Mouse (Mus musculus) urinary bladder, postnatal 4 days (tissue): Measurements from ENCODE around the gene Rasa4.
"Not testable (repeated sequence)": the region's sequence is repeated elsewhere in the genome, so short reads cannot be mapped to it uniquely, and the experiment has no call there.

ENCODE experiments used
- DNase-seq, 2 experiments: peaks; one replicate each; pipeline ENCODE4 v3.0.0; 2021 to 2022; ENCODE audit warnings: low spot score in 2 of 2

The Rasa4 gene

GRCm38 (mm10) chr5:136083669-136084107 is at the start of gene Rasa4:
TSS of gene Rasa4 (plus strand) at chr5:136083916.
- peak; percentile 90 to 93 for DNase-seq

DNA sequence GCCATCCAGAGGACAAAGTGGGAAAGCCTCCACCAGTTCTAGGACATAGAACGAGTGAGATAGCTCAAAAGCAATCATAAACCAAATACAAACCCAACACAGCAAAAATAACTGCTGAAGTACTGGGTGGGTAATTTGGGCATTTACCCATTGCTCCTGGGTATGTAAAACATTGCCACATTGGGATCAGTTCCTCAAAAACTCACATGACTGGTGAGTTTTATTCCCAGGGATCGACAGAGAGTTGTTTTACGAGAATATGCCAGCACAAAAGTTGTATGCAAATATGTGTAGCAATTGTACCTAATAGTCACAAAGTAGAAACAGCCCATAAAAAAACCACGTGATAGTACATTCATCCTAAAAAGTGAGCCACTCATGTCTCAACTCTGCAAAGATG is 48.8 kb upstream of the Rasa4 start:
- DNase-seq, result no peak

- DNase-seq, result no peak
Observed at GRCm38 (mm10) chr5:136035285-136035684, 48.4 kb upstream of the Rasa4 start.

- no peak for DNase-seq
Observed at GRCm38 (mm10) chr5:136036667-136037066, 47.0 kb upstream of the Rasa4 start.

DNA sequence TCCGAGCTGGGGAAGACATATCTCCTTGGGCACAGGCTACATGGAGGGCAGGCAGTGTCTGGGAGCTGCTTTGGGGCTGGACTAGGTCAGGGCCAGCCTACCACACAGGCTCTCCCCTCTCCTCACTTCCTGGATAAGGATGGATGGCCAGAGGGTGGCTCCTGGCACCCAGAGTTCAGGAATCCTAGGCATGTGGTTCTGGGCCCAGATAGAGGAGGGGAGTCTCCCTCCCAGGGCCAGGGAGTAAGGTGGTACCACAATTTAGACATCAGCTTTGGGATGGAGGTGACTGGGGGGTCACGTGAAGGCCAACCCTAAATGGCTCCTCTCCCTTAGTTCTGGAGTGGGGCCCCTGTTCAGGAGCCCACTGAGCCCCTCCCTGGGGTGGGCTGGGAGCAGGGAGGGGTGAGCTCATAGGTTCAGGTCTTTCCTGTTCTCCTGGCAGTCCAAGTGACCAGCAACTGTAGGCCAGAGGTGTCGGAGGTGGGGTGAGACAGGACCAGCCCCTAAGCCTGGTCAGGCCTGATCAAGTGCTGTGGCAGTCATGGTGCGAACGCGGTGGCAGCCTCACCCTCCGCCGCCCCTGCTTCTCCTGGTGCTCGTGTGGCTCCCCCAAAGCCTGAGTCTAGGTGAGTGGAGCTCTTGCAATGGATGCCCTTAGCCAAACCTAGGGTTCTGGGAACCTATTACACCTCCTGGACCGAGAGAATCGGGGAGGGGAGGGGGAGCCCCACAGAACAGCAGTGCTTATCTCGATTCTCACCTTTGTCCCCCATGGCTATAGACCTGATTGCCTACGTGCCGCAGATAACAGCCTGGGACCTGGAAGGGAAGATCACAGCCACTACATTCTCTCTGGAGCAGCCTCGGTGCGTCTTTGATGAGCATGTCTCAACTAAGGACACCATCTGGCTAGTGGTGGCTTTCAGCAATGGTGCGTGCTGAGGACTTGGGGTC is 45.2 kb upstream of the Rasa4 start, which contains the start of gene Upk3b:
TSS of gene Upk3b (plus strand) at position 239 of the 957 bp plus-strand sequence.
- peak in 1 of 2 experiments; percentile 43 for DNase-seq

- no peak for DNase-seq
Observed at GRCm38 (mm10) chr5:136040210-136040609, 43.5 kb upstream of the Rasa4 start.

DNA sequence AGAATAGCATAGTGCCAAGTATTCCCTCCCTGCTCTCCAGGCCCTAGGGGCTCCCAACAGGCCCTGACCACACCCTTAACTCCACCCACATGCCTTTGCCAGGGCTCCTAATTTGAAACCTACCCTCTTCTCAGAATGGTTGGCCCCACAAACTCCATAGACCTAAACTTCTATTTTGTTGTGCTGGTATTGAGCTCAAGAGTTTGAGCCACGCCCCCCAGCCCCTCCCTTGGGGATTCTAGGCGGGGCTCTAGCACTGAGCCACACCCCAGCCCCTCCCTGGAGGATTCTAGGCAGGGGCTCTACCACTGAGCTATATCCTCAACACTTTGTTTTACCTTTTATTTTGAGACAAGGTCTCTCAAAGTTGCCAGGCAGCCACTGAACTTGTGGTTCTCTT is 42.5 kb upstream of the Rasa4 start:
- no peak for DNase-seq

DNA sequence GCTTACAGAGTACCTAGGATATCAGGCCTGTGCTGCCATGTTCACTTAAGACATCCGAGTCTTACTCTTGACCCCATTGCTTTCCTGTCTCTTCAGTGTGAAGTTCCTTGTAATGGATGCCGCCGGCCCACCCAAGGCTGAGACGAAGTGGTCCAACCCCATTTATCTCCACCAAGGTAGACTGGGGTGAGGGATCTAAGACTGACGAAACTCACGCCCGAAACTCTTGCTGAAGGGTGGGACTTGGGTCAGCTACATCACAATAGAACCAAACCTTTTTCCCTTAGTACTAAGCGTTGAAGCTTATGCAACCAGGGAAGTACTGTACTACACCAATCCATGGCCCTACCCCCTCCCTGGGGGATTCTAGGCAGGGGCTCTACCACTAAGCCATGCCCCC is 42.0 kb upstream of the Rasa4 start:
- DNase-seq, result no peak

DNA sequence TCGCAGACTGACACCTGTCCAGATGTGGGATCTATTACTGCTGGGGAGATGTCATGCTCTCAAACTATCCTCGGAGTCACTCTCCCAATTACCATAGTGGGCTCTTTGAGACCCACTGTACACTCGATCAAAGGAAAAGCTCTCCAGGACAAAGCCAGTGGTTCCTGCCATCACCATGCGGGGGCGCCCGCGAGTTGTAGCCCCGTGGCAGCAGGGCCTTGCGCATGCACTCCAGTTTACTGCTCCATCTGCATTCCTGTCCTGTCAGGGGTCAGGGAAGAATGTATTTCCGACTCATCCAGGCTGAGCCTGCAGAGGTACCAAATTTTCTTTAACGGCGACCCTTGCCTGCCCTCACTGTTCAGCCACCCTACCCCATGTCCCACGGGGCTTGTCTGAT is 38.9 kb upstream of the Rasa4 start:
- DNase-seq, result peak in 1 of 2 experiments; percentile 46

- DNase-seq, result no peak
Observed at GRCm38 (mm10) chr5:136045408-136045807, 38.3 kb upstream of the Rasa4 start.

DNA sequence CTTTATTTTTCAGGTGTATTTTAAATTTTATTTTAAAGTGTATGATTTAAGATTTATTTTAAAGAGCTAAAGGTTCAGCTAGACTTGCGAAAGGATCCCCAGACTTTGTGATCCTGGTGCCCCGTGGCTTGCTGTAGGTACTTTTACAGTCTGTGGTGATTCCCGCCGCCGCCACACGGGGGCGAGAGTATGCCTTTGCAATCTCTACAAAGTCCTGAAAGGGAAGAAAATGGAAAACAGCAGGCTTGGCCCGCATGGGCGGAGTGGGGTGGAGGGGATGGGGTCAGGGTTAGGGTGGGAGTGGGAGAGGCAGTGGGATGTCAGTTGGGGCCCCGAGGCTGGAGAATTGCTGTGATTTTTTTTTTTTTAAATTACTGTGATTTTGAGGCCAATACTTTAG is 37.7 kb upstream of the Rasa4 start:
- peak; percentile 71 to 91 for DNase-seq

GRCm38 (mm10) chr5:136048541-136048940 is 35.2 kb upstream of the Rasa4 start:
- not testable (repeated sequence) for DNase-seq

DNA sequence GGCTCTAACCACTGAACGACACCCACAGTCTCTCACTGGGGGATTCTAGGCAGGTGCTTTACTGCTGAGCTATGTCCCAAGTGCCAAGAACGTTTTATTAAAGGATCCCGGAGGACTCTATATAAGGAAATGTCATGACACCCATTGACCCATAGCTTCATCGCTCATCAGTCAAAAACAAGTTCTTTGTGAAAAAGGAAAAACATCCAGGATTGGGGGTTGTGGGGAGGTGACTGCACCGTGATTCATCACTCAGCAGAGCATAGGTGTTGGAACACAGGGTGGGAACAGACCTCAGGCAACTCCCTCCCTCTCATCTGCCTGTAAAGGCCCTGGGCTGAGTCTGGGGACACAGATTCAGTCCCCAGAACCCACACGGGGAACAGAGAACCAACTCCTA is 33.8 kb upstream of the Rasa4 start:
- no peak for DNase-seq

GRCm38 (mm10) chr5:136051231-136052085 is 32.3 kb upstream of the Rasa4 start:
- DNase-seq, result peak; percentile 75 to 77

- DNase-seq, result no peak
Observed at GRCm38 (mm10) chr5:136052861-136053655, 30.7 kb upstream of the Rasa4 start.

GRCm38 (mm10) chr5:136054301-136055077 is 29.2 kb upstream of the Rasa4 start, which contains the start of gene Upk3bl:
TSS of gene Upk3bl (plus strand) at chr5:136054492.
- no peak for DNase-seq

- DNase-seq, result no peak
Observed at GRCm38 (mm10) chr5:136056062-136056461, 27.7 kb upstream of the Rasa4 start.

DNA sequence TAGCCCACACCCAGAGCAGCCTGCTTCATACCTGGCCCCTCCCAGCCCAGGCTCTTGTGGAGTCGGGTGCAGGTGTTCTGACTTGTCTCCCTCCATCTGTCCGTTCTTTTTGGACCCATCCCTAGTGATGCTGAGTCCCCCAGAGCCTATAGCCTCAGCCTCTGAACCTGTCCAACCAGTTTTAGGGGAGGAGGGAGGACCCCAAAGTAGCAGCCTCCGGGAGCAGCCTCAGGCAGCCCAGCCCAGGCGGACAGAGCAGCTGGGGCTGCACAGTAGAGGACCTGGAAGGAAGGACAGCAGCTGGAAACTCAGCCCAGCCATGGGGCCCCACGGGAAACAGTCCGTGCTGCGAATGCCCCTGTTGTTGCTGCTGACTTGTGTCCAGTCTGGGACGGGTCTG is 26.6 kb upstream of the Rasa4 start:
- peak in 1 of 2 experiments; percentile 43 for DNase-seq

GRCm38 (mm10) chr5:136061567-136061966 is 22.1 kb upstream of the Rasa4 start:
- peak; percentile 77 to 90 for DNase-seq

DNA sequence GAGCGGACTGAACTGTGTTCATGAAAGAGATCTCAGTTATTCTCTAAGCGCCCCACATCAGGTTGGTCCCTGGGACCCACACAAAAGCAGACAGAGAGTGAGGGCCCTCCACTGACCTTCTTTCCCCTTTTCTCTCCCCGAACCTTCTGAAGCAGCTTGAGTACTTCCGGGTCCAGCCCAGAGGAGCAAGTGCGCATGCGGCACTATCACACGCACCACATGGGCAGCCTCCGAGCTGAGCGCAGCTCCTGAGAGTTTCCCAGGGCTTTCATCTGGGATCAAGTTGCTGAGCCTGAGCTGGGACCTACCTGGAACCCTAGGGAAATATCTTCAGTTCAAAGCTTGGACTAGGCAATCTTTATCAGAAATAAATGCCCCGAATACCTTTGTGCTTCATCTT is 19.8 kb upstream of the Rasa4 start:
- DNase-seq, result no peak
